Mouse (Mus musculus) v-Abl transformed pro-B cells (cell line): ENCODE measurements around the gene Osm.

Experiments
- in situ Hi-C, 2 experiments: fragments of 400-800 bp; cut with MboI; formaldehyde crosslinking; loops; one replicate each; pipeline ENCODE4 v1.15.1; 2025; ENCODE audit not compliant: unreplicated experiment in 2 of 2

The Osm gene

GRCm38 (mm10) chr11:4236546-4237067 lies 387 bp downstream of the Osm start:
- in situ Hi-C loops: no loop called here

GRCm38 (mm10) chr11:4237389-4237912 lies 1.2 kb downstream of the Osm start:
- in situ Hi-C loops: no loop called here

GRCm38 (mm10) chr11:4238167-4238566 lies 1.9 kb downstream of the Osm start:
- in situ Hi-C loops: no loop called here

GRCm38 (mm10) chr11:4239691-4240090 lies 3.5 kb downstream of the Osm start:
- in situ Hi-C loops: no loop called here

GRCm38 (mm10) chr11:4240151-4240550 lies 3.9 kb downstream of the Osm start:
- in situ Hi-C loops: no loop called here

- in situ Hi-C loops: no loop called here
These were observed 5.0 kb downstream of the Osm start for GRCm38 (mm10) chr11:4241180-4241579.

- in situ Hi-C loops: no loop called here
These were observed 9.9 kb downstream of the Osm start for GRCm38 (mm10) chr11:4246126-4246525.

- in situ Hi-C loops: no loop called here
These were observed 10.4 kb downstream of the Osm start for GRCm38 (mm10) chr11:4246623-4247022.

GRCm38 (mm10) chr11:4247201-4247959 lies 11.2 kb downstream of the Osm start:
- in situ Hi-C loops: no loop called here

GRCm38 (mm10) chr11:4249151-4249550 lies 12.9 kb downstream of the Osm start:
- in situ Hi-C loops: no loop called here

GRCm38 (mm10) chr11:4250290-4250689 lies 14.1 kb downstream of the Osm start:
- in situ Hi-C loops: no loop called here

- in situ Hi-C loops: no loop called here
These were observed 15.2 kb downstream of the Osm start for GRCm38 (mm10) chr11:4251376-4251775.

GRCm38 (mm10) chr11:4252886-4253285 lies 16.7 kb downstream of the Osm start:
- in situ Hi-C loops: no loop called here

- in situ Hi-C loops: loop anchor here (5.0 kb wide), 5 partner anchors 35 to 580 kb away; no protein-coding TSS in a partner anchor
These were observed 20.8 kb downstream of the Osm start, which contains the start of gene Lif for GRCm38 (mm10) chr11:4256846-4257607. Gene Lif (plus strand): TSS chr11:4257557.

GRCm38 (mm10) chr11:4257756-4258155 lies 21.5 kb downstream of the Osm start:
- in situ Hi-C loops: loop anchor here (5.0 kb wide), 5 partner anchors 35 to 580 kb away; no protein-coding TSS in a partner anchor

GRCm38 (mm10) chr11:4258657-4259082 lies 22.4 kb downstream of the Osm start:
- in situ Hi-C loops: loop anchor here (5.0 kb wide), 5 partner anchors 36 to 579 kb away; no protein-coding TSS in a partner anchor

GRCm38 (mm10) chr11:4260463-4261187 lies 24.4 kb downstream of the Osm start:
- in situ Hi-C loops: no loop called here

- in situ Hi-C loops: no loop called here
These were observed 24.9 kb downstream of the Osm start for GRCm38 (mm10) chr11:4261188-4261494.

- in situ Hi-C loops: no loop called here
These were observed 25.7 kb downstream of the Osm start for GRCm38 (mm10) chr11:4261969-4262368.

- in situ Hi-C loops: no loop called here
These were observed 26.6 kb downstream of the Osm start for GRCm38 (mm10) chr11:4262847-4263246.

GRCm38 (mm10) chr11:4263296-4263695 lies 27.1 kb downstream of the Osm start:
- in situ Hi-C loops: no loop called here
